Mouse (Mus musculus) frontal cortex, postnatal 10 days (tissue): ENCODE measurements around the gene Sept1.

ENCODE experiments used
- DNase-seq, 2 experiments: peaks; one replicate each; pipeline ENCODE4 v3.0.0; 2022; ENCODE audit warnings: low spot score in 2 of 2, mixed read lengths in 1 of 2

The Sept1 gene

GRCm38 (mm10) chr7:127218670-127219069 lies 14.3 kb downstream of the Sept1 start:
- no peak for DNase-seq

DNA sequence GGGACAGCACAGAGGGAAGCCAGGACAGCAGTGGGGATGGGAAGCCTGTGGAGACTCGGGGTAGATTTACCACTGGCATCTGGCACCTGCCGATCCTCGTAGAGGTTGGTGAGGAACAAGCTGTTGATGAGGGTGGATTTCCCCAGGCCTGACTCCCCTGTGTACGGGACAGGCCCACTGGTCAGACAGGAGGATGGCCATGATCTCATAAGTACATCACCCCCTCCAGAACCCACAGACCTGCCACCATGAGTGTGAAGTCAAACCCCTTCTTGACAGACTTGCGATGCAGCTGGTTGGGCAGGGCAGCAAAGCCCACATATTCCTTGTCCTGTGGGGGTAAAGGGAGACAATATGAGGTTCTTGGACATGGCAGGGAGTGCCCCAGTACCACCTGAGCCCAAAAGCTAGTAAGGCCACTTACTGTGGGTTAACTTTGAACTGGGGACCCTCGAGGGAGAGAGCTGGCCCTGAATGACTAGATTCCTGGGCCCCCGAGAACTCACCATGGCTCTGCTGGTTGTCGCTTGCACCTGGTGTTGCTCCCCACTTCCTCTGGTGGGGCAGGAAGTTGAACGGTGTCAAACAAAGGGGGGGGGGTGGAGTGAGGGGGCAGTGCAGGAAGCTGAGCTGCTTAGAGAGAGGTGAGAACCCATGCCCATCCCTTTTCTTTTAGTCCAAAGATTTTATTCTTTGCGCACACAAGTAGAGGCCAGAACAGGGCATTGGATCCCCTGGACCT lies 14.9 kb downstream of the Sept1 start:
- DNase-seq = no peak

- DNase-seq = no peak
Observed at GRCm38 (mm10) chr7:127217475-127217874, 15.5 kb downstream of the Sept1 start.

- DNase-seq = no peak
Observed at GRCm38 (mm10) chr7:127216307-127216706, 16.6 kb downstream of the Sept1 start.

GRCm38 (mm10) chr7:127214981-127215871 lies 17.7 kb downstream of the Sept1 start:
- peak in 1 of 2 experiments; percentile 40 for DNase-seq

DNA sequence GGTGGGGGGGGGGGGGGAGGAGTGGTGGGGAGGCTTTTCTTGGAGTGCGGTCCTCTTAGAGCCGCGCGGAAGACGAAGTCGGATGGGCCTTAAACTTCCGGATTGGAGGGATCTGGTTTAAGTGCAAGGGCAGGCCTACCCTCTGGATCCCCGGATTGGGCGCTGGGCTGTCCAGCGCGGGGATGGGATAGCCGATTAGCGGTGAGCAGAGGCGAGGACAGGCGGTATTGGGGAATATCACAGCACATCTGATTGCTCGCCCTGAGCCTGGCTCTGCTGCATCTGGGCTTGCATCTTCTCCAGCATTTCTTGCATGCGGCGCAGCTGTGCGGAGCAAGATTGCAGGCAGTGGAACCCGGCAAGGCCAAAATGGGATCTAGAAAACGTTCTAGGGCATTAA lies 18.4 kb downstream of the Sept1 start:
- no peak for DNase-seq

GRCm38 (mm10) chr7:127213930-127214329 lies 19.0 kb downstream of the Sept1 start:
- no peak for DNase-seq

DNA sequence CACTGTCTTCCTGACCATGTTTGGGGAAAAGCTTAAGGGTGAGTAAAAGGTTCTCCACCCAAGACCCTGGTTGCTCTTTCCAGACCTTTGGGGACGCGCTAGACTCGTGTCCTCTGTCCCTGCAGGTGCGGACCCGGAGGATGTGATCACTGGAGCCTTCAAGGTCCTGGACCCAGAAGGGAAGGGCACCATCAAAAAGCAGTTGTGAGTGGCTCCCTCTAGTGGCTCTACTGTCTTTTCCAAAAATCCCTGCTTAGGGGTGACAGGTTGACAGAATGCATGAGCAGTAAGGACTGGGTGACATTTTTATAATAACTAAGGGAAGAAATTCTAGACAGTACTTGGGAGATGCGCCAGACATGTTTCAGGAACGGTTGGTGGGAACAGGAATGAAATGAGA lies 19.4 kb downstream of the Sept1 start:
- DNase-seq = peak in 1 of 2 experiments; percentile 13

- DNase-seq = no peak
Observed at GRCm38 (mm10) chr7:127212432-127213250, 20.3 kb downstream of the Sept1 start.

GRCm38 (mm10) chr7:127211014-127211745 lies 21.8 kb downstream of the Sept1 start:
- DNase-seq = no peak

GRCm38 (mm10) chr7:127210266-127210665 lies 22.7 kb downstream of the Sept1 start:
- DNase-seq = peak in 1 of 2 experiments; percentile 17

DNA sequence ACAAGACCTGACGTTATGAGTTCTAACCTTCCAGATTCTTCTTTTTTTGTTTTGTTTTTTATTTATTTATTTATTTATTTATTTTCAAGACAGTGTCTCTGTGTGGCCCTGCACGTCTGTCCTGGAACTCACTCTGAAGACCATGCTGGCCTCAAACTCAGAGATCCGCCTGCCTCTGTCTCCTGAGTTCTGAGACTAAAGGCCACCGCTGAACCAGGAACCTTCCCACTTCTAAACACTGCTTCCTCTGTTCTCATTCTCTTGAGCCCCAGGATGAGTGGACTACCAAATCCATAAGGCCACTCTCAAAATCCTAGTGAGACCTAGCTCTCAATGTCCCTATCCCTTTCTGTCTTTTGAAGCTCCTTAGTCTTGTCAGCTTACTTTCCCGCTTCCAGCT lies 23.1 kb downstream of the Sept1 start:
- no peak for DNase-seq

- peak; percentile 90 to 97 for DNase-seq
Observed at GRCm38 (mm10) chr7:127208553-127209438, 24.1 kb downstream of the Sept1 start, which contains the start of gene Mylpf. TSS of gene Mylpf (plus strand) at chr7:127208890.

- no peak for DNase-seq
Observed at GRCm38 (mm10) chr7:127208295-127208552, 24.7 kb downstream of the Sept1 start, which contains the start of gene Tbc1d10b. TSS of gene Tbc1d10b (minus strand) at chr7:127208468.

DNA sequence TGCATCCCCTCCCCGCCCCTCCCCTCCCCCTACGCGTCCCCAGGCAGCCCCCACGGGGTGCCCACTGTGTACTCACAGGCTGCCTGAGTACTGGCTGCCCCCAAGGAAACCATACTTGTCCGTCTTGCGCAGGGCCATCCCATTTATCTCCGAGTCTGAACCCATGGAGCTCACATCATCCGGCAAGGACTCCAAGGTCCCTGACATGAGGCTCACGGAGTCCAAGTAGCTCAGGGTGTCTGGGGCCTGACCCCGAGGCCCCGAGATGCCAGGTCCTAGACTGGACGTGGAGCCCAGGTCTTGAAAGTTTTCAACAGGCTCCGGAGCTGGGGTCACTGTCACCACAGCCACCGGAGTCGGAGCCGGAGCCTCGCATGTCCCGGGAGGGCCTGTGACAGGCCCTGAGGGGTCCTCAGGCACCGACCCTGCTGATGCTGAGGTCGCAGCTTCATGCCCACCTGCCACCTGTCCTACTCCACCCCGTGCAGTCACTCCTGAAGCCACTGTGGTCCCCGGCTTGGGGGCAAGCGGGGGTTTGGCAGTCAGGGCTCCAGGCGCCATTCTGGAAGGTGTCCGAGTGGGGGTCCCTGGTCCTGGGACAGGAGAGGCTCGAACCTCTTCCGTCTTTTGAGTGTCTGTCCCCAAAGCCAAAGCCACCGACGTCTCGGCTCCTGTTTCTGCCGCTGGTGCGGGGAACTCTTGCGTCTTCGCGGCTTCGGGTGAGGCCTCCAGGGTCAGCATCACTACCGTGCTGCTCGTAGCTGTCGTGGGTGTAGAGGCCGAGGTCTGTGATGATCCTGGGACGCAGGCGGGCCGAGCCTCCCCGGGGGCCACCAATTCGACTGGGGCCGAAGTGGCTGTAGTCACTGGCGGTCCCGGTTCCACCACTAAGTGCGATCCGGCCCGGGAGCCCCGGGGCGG lies 25.3 kb downstream of the Sept1 start:
- DNase-seq = peak; percentile 34 to 58

DNA sequence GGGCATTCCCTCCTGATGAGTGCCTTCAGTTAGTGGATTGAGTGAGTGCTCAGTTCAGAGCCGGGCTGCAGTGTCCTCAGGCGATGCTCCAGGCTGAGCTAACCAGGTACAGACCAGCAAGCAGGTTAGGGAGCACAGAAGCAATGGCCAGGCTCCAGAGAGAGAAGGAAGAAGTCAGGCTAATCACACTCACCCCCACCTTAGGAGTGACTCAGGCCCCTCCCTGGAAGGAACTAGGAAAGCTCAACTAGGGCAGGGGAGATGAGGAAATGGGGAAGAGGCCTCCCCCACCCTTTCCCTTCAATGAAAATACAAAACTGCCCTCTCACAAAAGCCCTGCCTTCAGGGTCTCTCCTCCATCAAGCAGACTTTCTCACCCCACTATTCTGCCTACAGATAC lies 26.3 kb downstream of the Sept1 start:
- no peak for DNase-seq

GRCm38 (mm10) chr7:127196484-127196883 lies 36.4 kb downstream of the Sept1 start:
- DNase-seq = no peak

DNA sequence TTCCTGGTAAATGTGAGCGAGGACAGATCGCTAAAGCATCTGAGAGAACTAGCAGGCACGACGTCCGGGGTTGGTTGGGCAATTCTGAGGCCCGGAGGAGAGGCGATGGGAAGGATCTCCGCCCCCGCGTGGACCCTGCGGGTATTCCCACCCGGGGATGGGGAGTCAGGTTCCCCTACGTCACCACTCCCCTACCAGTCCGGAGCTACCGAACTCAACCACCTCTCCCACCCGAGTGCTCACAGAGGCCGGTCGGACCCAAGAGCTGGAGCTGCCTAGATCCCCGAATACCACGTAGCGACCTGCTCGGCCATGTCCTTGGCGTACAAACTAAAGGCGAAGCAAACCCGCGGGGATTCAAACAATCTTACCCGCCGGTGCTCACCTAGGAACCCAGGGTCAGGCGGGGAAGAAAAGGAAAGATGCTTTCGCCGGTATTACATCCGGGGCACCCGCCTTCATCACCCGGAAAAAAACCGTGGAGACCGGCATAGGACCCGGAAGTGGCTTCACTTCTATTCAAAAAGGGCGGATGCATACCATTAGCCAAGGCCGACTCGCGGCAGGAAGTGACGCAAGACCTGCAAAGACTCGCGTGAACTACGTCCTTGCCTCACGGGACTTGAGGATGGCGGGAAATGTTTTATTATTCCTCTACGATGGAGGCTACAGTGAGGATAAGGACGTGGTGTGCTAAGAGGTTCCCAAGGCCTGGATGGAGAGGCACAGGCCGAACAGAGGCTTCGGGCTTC lies 37.2 kb downstream of the Sept1 start, which contains the start of gene Cd2bp2:
Cd2bp2 (minus strand) TSS at position 507 of the 752 bp plus-strand sequence.
- DNase-seq = peak; percentile 94 to 97
